Mouse (Mus musculus): ENCODE data around the gene Rapgef5. TPM values are rescaled to one million over a fixed set of nuclear protein-coding genes. Genes with fewer than 3 reads are reported as not detected.

Gene Rapgef5
- polyA plus RNA-seq, 1 experiment from 2014 or later, result 2.4 TPM

GRCm38 (mm10) chr12:117554612-117555063 is 38.4 kb downstream of the Rapgef5 start:
- H3K79me2 ChIP-seq (ENCODE audit: inconsistent target), result peaks cover 35% of the 10 kb centered on the region
- H3K27ac ChIP-seq, result no peak overlapping the region
- no peaks in the 10 kb centered on the region for H3K36me3 ChIP-seq (ENCODE audit: inconsistent target)
- H3K4me3 ChIP-seq (ENCODE audit: inconsistent target), result no peak overlapping the region
- 92% methylated on average over 1 of the region's 1 CpGs for WGBS (ENCODE audit: missing documents)

DNA sequence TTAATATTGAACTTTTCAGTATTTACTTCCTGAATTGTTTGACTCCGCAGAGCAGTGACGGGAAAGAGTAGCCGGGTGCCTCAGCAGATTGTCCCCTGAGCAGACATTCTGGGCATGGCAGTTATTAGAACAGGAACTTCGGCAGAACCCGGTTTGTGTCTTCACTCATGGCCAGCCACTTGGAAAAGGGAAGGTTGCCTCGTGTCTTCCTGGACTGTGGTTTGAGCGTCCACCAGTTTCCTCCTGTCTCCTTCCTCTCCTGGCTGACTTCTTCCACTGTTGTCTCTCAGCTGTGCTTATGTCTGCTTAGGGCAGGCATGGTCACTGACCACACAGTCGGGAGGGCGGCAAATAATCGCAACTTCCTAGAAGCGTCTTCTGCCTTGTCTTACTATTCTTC is 44.2 kb downstream of the Rapgef5 start:
- H3K36me3 ChIP-seq (ENCODE audit: inconsistent target), result no peaks in the 10 kb centered on the region
- peaks cover 52% of the 10 kb centered on the region for H3K79me2 ChIP-seq (ENCODE audit: inconsistent target)
- peak overlapping the region; percentile 75 for H3K27ac ChIP-seq
- no peak overlapping the region for H3K4me3 ChIP-seq (ENCODE audit: inconsistent target)
- WGBS (ENCODE audit: missing documents), result under 1% methylated on average over 11 of the region's 11 CpGs

DNA sequence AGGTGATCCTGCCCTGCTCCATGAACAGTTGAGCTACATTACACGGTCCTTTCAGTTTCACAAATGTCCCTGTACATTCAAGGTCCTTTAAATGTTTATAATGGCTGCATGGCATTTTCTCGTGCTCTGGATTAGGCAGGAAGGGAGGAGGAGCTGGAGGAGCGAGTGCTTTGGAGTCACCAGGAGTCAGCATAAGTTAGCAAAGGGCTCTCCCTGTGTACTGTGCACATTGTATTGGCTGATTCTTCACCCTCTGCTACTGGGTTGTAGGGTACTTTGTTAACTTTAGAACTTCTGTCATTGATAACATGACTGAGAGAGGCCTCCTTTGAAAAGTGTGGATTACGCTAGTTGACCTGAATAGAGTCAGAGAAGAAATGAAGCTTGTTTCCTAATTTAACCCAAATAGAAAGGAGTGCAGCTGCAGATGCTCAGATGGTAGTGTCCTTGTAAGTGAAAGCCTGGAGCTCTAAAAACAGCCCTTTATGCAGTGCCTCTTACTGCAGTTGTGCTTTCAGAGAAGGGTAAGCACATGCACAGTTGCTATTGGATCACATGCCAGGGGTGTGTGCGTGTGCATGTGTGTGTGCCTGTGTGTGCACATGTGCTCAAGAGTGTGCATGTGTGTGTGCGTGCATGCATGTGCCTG is 45.3 kb downstream of the Rapgef5 start:
- peak overlapping the region; percentile 75 for H3K27ac ChIP-seq
- no peak overlapping the region for H3K4me3 ChIP-seq (ENCODE audit: inconsistent target)
- 87% methylated on average over 6 of the region's 6 CpGs for WGBS (ENCODE audit: missing documents)
- peaks cover 51% of the 10 kb centered on the region for H3K79me2 ChIP-seq (ENCODE audit: inconsistent target)
- H3K36me3 ChIP-seq (ENCODE audit: inconsistent target), result no peaks in the 10 kb centered on the region

DNA sequence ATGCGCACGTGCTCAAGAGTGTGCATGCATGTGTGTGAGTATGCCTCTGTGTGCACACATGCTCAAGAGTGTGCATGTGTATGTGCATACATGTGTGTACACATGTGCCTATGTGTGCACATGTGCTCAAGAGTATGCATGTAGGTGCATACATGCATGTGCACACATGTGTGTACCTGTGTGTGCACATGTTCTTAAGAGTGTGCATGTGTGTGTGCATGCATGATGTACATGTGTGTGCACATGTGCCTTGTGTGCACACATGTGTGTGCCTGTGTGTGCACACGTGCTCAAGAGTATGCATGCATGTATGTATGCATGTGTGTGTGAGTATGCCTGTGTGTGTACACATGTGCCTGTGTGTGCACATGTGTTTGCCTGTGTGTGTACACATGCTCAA is 45.8 kb downstream of the Rapgef5 start:
- H3K36me3 ChIP-seq (ENCODE audit: inconsistent target), result no peaks in the 10 kb centered on the region
- H3K27ac ChIP-seq, result no peak overlapping the region
- H3K4me3 ChIP-seq (ENCODE audit: inconsistent target), result no peak overlapping the region
- WGBS (ENCODE audit: missing documents), result 100% methylated on average over 3 of the region's 3 CpGs
- H3K79me2 ChIP-seq (ENCODE audit: inconsistent target), result peaks cover 53% of the 10 kb centered on the region

GRCm38 (mm10) chr12:117563859-117564258 is 47.6 kb downstream of the Rapgef5 start:
- Histone ChIP-seq H3K4me3 (ENCODE audit: inconsistent target) (no peak overlapping the region), H3K79me2 (ENCODE audit: inconsistent target) (peaks cover 58% of the 10 kb centered on the region), H3K27ac (no peak overlapping the region), H3K36me3 (ENCODE audit: inconsistent target) (no peaks in the 10 kb centered on the region)
- 42% methylated on average over 6 of the region's 6 CpGs for WGBS (ENCODE audit: missing documents)

DNA sequence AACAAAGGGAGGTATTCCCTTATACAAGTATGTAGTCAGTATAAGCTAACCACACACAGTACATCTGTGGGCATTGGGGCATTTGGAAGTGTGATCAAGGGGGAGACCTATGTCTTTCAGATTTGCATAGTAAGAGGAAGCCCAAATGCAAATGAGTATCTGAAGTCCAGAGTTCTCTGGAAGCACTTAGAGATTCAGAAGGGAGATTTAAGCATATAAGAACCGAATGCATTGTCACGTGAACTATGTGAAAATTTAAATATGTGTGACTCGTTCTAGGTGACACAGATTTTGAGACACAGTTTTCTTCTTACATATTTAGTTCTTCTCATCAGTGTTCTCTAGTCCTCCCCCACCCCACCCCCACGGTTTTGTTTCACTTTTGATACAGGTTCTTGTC is 50.0 kb downstream of the Rapgef5 start:
- 64% methylated on average over 4 of the region's 4 CpGs for WGBS (ENCODE audit: missing documents)
- H3K27ac ChIP-seq, result no peak overlapping the region
- H3K4me3 ChIP-seq (ENCODE audit: inconsistent target), result no peak overlapping the region

GRCm38 (mm10) chr12:117569671-117570070 is 53.4 kb downstream of the Rapgef5 start:
- WGBS (ENCODE audit: missing documents), result 83% methylated on average over 2 of the region's 2 CpGs
- Histone ChIP-seq H3K79me2 (ENCODE audit: inconsistent target) (peaks cover 63% of the 10 kb centered on the region), H3K36me3 (ENCODE audit: inconsistent target) (no peaks in the 10 kb centered on the region), H3K27ac (no peak overlapping the region), H3K4me3 (ENCODE audit: inconsistent target) (no peak overlapping the region)

More for the DNA sequence above, 50.0 kb downstream of the Rapgef5 start:
- Histone ChIP-seq H3K36me3 (ENCODE audit: inconsistent target) (no peaks in the 10 kb centered on the region), H3K79me2 (ENCODE audit: inconsistent target) (peaks cover 69% of the 10 kb centered on the region)

- peaks cover 5% of the 10 kb centered on the region; the same call in 1 of the 2 replicates for H3K36me3 ChIP-seq (ENCODE audit: inconsistent target)
- H3K27ac ChIP-seq, result no peak overlapping the region
- H3K4me3 ChIP-seq (ENCODE audit: inconsistent target), result no peak overlapping the region
- no peaks in the 10 kb centered on the region for H3K79me2 ChIP-seq (ENCODE audit: inconsistent target)
- 93% methylated on average over 4 of the region's 4 CpGs for WGBS (ENCODE audit: missing documents)
Observed at GRCm38 (mm10) chr12:117584256-117584655, 68.0 kb downstream of the Rapgef5 start.

GRCm38 (mm10) chr12:117585390-117585789 is 69.1 kb downstream of the Rapgef5 start:
- no peaks in the 10 kb centered on the region for H3K79me2 ChIP-seq (ENCODE audit: inconsistent target)
- H3K27ac ChIP-seq, result no peak overlapping the region
- peaks cover 5% of the 10 kb centered on the region; the same call in 1 of the 2 replicates for H3K36me3 ChIP-seq (ENCODE audit: inconsistent target)
- WGBS (ENCODE audit: missing documents), result 86% methylated on average over 2 of the region's 2 CpGs
- H3K4me3 ChIP-seq (ENCODE audit: inconsistent target), result no peak overlapping the region

DNA sequence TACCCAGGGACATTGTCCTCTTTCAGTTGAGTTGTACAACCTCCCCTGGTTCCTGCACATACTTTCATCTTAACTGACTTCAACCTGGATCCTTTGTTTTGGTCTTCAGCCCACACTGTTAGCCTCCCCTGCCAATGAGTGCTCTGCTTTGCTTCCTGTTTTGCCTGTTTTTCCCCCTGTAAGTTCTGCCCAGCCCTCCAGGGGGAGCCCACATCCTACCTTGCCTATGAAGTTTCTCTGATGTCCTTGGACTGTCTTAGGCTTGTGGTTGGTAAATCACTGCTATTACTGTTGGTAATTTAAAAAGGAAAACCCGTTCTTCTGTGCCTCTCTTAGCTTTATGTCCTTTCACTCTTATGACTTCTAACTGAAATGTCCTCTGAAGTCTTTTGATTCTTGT is 69.8 kb downstream of the Rapgef5 start:
- H3K36me3 ChIP-seq (ENCODE audit: inconsistent target), result peaks cover 5% of the 10 kb centered on the region; the same call in 1 of the 2 replicates
- no peak overlapping the region for H3K27ac ChIP-seq
- no peak overlapping the region for H3K4me3 ChIP-seq (ENCODE audit: inconsistent target)
- WGBS (ENCODE audit: missing documents), result 17% methylated on average over 1 of the region's 1 CpGs
- H3K79me2 ChIP-seq (ENCODE audit: inconsistent target), result no peaks in the 10 kb centered on the region

GRCm38 (mm10) chr12:117589186-117589585 is 72.9 kb downstream of the Rapgef5 start:
- 94% methylated on average over 2 of the region's 2 CpGs for WGBS (ENCODE audit: missing documents)
- H3K27ac ChIP-seq, result no peak overlapping the region
- peaks cover 3% of the 10 kb centered on the region; the same call in 1 of the 2 replicates for H3K36me3 ChIP-seq (ENCODE audit: inconsistent target)
- no peak overlapping the region for H3K4me3 ChIP-seq (ENCODE audit: inconsistent target)
- H3K79me2 ChIP-seq (ENCODE audit: inconsistent target), result no peaks in the 10 kb centered on the region

DNA sequence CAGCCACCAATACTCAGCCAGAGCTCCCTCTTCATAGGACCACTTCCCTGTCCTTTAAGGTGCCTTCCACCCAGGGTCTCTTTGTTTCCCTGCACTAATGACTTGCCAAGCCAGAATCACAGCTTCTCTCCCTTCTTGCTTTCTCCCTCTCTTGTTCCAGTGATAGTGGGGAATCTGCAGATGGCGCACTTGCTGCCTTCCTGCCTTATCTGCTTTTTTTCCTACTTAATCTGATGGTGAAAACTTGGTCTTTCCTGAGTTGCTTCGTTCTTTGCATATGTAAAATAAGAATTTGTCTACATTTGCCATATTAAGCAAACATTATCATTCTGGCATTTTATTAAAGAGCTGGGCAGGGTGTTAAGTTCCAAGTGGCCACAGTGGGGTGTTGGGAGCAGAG is 75.7 kb downstream of the Rapgef5 start:
- 100% methylated on average over 2 of the region's 2 CpGs for WGBS (ENCODE audit: missing documents)
- H3K36me3 ChIP-seq (ENCODE audit: inconsistent target), result no peaks in the 10 kb centered on the region; the same call in 1 of the 2 replicates

DNA sequence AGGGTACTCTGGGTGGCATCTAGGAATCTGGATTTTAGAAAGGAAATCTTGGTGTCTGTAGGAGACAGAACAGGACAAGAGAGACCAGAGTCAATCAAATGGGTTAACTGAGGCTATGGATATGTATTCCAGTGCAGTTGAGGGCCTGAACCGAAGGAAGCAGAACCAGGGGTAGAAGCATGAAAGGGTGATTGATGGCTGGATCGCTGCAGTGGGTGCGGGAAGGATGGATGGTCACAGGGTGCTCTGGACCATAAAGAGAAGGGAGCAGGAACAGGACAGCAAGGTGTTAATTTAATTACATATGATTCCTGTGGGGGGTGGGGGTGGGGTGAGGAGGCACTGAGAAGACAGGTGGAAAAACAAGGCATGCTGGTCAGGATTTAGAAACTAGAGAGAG is 76.3 kb downstream of the Rapgef5 start:
- Histone ChIP-seq H3K79me2 (ENCODE audit: inconsistent target) (no peaks in the 10 kb centered on the region), H3K36me3 (ENCODE audit: inconsistent target) (no peaks in the 10 kb centered on the region; the same call in 1 of the 2 replicates), H3K4me3 (ENCODE audit: inconsistent target) (no peak overlapping the region), H3K27ac (no peak overlapping the region)
- 100% methylated on average over 3 of the region's 3 CpGs for whole genome bisulfite sequencing (ENCODE audit: missing documents)

More for the DNA sequence above, 75.7 kb downstream of the Rapgef5 start:
- Histone ChIP-seq H3K4me3 (ENCODE audit: inconsistent target) (no peak overlapping the region), H3K27ac (no peak overlapping the region), H3K79me2 (ENCODE audit: inconsistent target) (no peaks in the 10 kb centered on the region)

GRCm38 (mm10) chr12:117595179-117595578 is 78.9 kb downstream of the Rapgef5 start:
- H3K79me2 ChIP-seq (ENCODE audit: inconsistent target), result no peaks in the 10 kb centered on the region
- 96% methylated on average over 9 of the region's 9 CpGs for WGBS (ENCODE audit: missing documents)
- H3K36me3 ChIP-seq (ENCODE audit: inconsistent target), result no peaks in the 10 kb centered on the region; the same call in 1 of the 2 replicates
- H3K27ac ChIP-seq, result no peak overlapping the region
- no peak overlapping the region for H3K4me3 ChIP-seq (ENCODE audit: inconsistent target)

GRCm38 (mm10) chr12:117598190-117598589 is 81.9 kb downstream of the Rapgef5 start:
- Histone ChIP-seq H3K27ac (no peak overlapping the region), H3K4me3 (ENCODE audit: inconsistent target) (no peak overlapping the region), H3K36me3 (ENCODE audit: inconsistent target) (no peaks in the 10 kb centered on the region; the same call in 1 of the 2 replicates), H3K79me2 (ENCODE audit: inconsistent target) (no peaks in the 10 kb centered on the region)
- 95% methylated on average over 2 of the region's 2 CpGs for WGBS (ENCODE audit: missing documents)

All from macrophage (primary cell).